Mouse (Mus musculus): Measurements from ENCODE around the gene Pth1r.

DNA sequence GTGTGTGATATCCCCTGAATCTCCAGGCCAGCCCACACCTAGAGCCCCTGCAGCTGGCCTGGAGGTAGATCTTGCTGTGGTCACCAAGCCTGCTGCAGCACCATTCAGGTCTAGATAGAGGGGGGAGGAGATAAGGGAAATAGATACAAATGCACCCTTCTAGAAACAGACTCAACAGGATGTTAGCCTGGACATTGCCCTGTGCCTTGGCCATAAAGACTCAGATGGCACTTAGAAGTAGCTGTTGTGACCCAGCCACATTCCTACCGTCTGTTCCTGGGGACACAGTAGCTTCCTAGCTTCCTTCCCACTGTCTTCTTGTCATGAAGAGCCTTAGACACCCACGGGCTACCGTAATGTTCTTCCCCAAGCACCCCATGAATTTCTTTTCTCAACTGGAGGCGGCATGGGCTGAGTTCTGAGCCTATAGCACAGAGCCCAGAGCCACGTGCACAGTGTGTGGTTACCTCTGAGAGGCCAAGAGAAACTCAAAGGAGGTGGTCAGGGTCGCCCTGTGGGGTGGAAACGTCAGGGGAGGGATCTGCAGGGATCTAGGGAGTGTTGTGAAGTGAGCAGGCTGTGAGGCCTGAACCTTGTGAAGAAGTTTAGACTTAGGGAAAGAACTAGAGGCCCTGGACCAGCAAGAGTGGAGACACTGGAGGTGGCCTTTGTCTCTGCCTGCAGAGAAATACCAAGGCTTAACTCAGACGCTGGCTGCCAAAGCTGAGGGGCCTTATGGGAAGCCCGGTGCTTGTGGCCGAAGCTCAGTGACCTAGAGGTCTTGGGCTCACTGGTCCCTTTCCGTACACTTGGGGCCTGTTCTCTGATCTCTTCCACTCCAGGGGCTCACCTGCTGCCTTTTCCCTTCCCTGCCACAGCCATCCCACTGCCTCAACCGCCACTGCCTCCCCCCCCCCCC is 45.6 kb downstream of the Pth1r start:
- TF ChIP-seq CTCF (IDR thresholded peaks at IDR 0.05; ENCODE audit: low read depth, low read length) = no peak
- no peak for TF ChIP-seq POLR2A (IDR thresholded peaks at IDR 0.05; ENCODE audit: borderline replicate concordance, low read depth, low read length)
